Mouse (Mus musculus): ENCODE results near the gene Il31. TPM values are rescaled to one million over a fixed set of nuclear protein-coding genes. Genes with fewer than 3 reads are reported as not detected.
"Not testable (repeated sequence)": the region's sequence is repeated elsewhere in the genome, so short reads cannot be mapped to it uniquely, and the experiment has no call there.

Gene Il31
- polyA plus RNA-seq, 1 experiment from 2014 or later = not detected

- Histone ChIP-seq H3K9ac (ENCODE audit: low read length) (no peak overlapping the region), H3K27ac (replicated peaks; ENCODE audit: low read depth, low read length) (no peak overlapping the region), H3K36me3 (ENCODE audit: control insufficient read depth, insufficient read depth, low read length) (no peaks in the 10 kb centered on the region), H3K9me3 (ENCODE audit: control insufficient read depth, low read length) (no peaks in the 10 kb centered on the region), H3K4me1 (ENCODE audit: control insufficient read depth, insufficient read depth, low read length) (peaks cover 15% of the 10 kb centered on the region), H3K4me3 (ENCODE audit: low read depth, low read length) (no peak overlapping the region), H3K4me2 (ENCODE audit: low read depth, severe bottlenecking) (no peak overlapping the region), H3K27me3 (ENCODE audit: control insufficient read depth, insufficient read depth, low read length) (no peaks in the 10 kb centered on the region)
- ATAC-seq (ENCODE audit: insufficient number of reproducible peaks, low FRiP score, low TSS enrichment, low read depth) (no peak), DNase-seq (ENCODE audit: low spot score) (no peak)
- 88% methylated on average over 1 of the region's 1 CpGs for WGBS
Observed at GRCm38 (mm10) chr5:123522166-123522565, 32.9 kb upstream of the Il31 start.

- Histone ChIP-seq H3K27me3 (ENCODE audit: control insufficient read depth, insufficient read depth, low read length) (no peaks in the 10 kb centered on the region), H3K9me3 (ENCODE audit: control insufficient read depth, low read length) (no peaks in the 10 kb centered on the region)
- ATAC-seq (ENCODE audit: insufficient number of reproducible peaks, low FRiP score, low TSS enrichment, low read depth) = no peak
Observed at GRCm38 (mm10) chr5:123521621-123522020, 32.3 kb upstream of the Il31 start.

GRCm38 (mm10) chr5:123520666-123521065 is 31.4 kb upstream of the Il31 start:
- 88% methylated on average over 9 of the region's 9 CpGs for WGBS
- peaks cover 4% of the 10 kb centered on the region; the same call in 1 of the 2 replicates for H3K36me3 ChIP-seq (ENCODE audit: control insufficient read depth, insufficient read depth, low read length)
- H3K4me2 ChIP-seq (ENCODE audit: low read depth, severe bottlenecking) = no peak overlapping the region
- H3K4me3 ChIP-seq (ENCODE audit: low read depth, low read length) = no peak overlapping the region
- H3K27ac ChIP-seq (replicated peaks; ENCODE audit: low read depth, low read length) = no peak overlapping the region
- H3K9me3 ChIP-seq (ENCODE audit: control insufficient read depth, low read length) = no peaks in the 10 kb centered on the region
- ATAC-seq (ENCODE audit: insufficient number of reproducible peaks, low FRiP score, low TSS enrichment, low read depth) = no peak
- H3K4me1 ChIP-seq (ENCODE audit: control insufficient read depth, insufficient read depth, low read length) = peaks cover 15% of the 10 kb centered on the region
- H3K9ac ChIP-seq (ENCODE audit: low read length) = no peak overlapping the region
- DNase-seq (ENCODE audit: low spot score) = no peak
- H3K27me3 ChIP-seq (ENCODE audit: control insufficient read depth, insufficient read depth, low read length) = no peaks in the 10 kb centered on the region

More at GRCm38 (mm10) chr5:123521621-123522020, 32.3 kb upstream of the Il31 start:
- Histone ChIP-seq H3K4me3 (ENCODE audit: low read depth, low read length) (no peak overlapping the region), H3K9ac (ENCODE audit: low read length) (0 out of 2 replicates have a peak overlapping the region, but pooled peaks have one; percentile 17), H3K4me2 (ENCODE audit: low read depth, severe bottlenecking) (no peak overlapping the region), H3K36me3 (ENCODE audit: control insufficient read depth, insufficient read depth, low read length) (0 out of 2 replicates have a peak, but pooled peaks cover 2% of the 10 kb centered on the region), H3K27ac (replicated peaks; ENCODE audit: low read depth, low read length) (no peak overlapping the region), H3K4me1 (ENCODE audit: control insufficient read depth, insufficient read depth, low read length) (peaks cover 15% of the 10 kb centered on the region)
- WGBS = 81% methylated on average over 1 of the region's 1 CpGs
- no peak for DNase-seq (ENCODE audit: low spot score)

GRCm38 (mm10) chr5:123514871-123515270 is 25.6 kb upstream of the Il31 start:
- ATAC-seq (ENCODE audit: insufficient number of reproducible peaks, low FRiP score, low TSS enrichment, low read depth) = no peak

GRCm38 (mm10) chr5:123512102-123512501 is 22.8 kb upstream of the Il31 start:
- H3K9me3 ChIP-seq (ENCODE audit: control insufficient read depth, low read length) = no peaks in the 10 kb centered on the region
- no peak overlapping the region for H3K9ac ChIP-seq (ENCODE audit: low read length)
- no peak overlapping the region for H3K27ac ChIP-seq (replicated peaks; ENCODE audit: low read depth, low read length)
- ATAC-seq (ENCODE audit: insufficient number of reproducible peaks, low FRiP score, low TSS enrichment, low read depth) = no peak
- WGBS = 70% methylated on average over 3 of the region's 3 CpGs
- H3K4me1 ChIP-seq (ENCODE audit: control insufficient read depth, insufficient read depth, low read length) = no peaks in the 10 kb centered on the region
- no peak for DNase-seq (ENCODE audit: low spot score)
- H3K4me2 ChIP-seq (ENCODE audit: low read depth, severe bottlenecking) = no peak overlapping the region
- peaks cover 4% of the 10 kb centered on the region; the same call in 1 of the 2 replicates for H3K36me3 ChIP-seq (ENCODE audit: control insufficient read depth, insufficient read depth, low read length)
- H3K4me3 ChIP-seq (ENCODE audit: low read depth, low read length) = no peak overlapping the region
- no peaks in the 10 kb centered on the region for H3K27me3 ChIP-seq (ENCODE audit: control insufficient read depth, insufficient read depth, low read length)

More at GRCm38 (mm10) chr5:123514871-123515270, 25.6 kb upstream of the Il31 start:
- H3K9ac ChIP-seq (ENCODE audit: low read length) = no peak overlapping the region
- no peaks in the 10 kb centered on the region for H3K9me3 ChIP-seq (ENCODE audit: control insufficient read depth, low read length)
- 82% methylated on average over 5 of the region's 5 CpGs for WGBS
- no peak for DNase-seq (ENCODE audit: low spot score)
- H3K4me1 ChIP-seq (ENCODE audit: control insufficient read depth, insufficient read depth, low read length) = no peaks in the 10 kb centered on the region
- H3K4me3 ChIP-seq (ENCODE audit: low read depth, low read length) = no peak overlapping the region
- H3K4me2 ChIP-seq (ENCODE audit: low read depth, severe bottlenecking) = no peak overlapping the region
- no peaks in the 10 kb centered on the region for H3K27me3 ChIP-seq (ENCODE audit: control insufficient read depth, insufficient read depth, low read length)
- peaks cover 4% of the 10 kb centered on the region; the same call in 1 of the 2 replicates for H3K36me3 ChIP-seq (ENCODE audit: control insufficient read depth, insufficient read depth, low read length)
- no peak overlapping the region for H3K27ac ChIP-seq (replicated peaks; ENCODE audit: low read depth, low read length)

- not testable (repeated sequence) for ATAC-seq (ENCODE audit: insufficient number of reproducible peaks, low FRiP score, low TSS enrichment, low read depth); H3K4me2 ChIP-seq (ENCODE audit: low read depth, severe bottlenecking); H3K27me3 ChIP-seq (ENCODE audit: control insufficient read depth, insufficient read depth, low read length); H3K36me3 ChIP-seq (ENCODE audit: control insufficient read depth, insufficient read depth, low read length); DNase-seq (ENCODE audit: low spot score); H3K9me3 ChIP-seq (ENCODE audit: control insufficient read depth, low read length); H3K27ac ChIP-seq (replicated peaks; ENCODE audit: low read depth, low read length); H3K4me1 ChIP-seq (ENCODE audit: control insufficient read depth, insufficient read depth, low read length); H3K4me3 ChIP-seq (ENCODE audit: low read depth, low read length); H3K9ac ChIP-seq (ENCODE audit: low read length)
- 81% methylated on average over 3 of the region's 3 CpGs for WGBS
Observed at GRCm38 (mm10) chr5:123511426-123511825, 22.1 kb upstream of the Il31 start.

- H3K9ac ChIP-seq (ENCODE audit: low read length) = no peak within 1 kb of the TSS
- no peaks in the 10 kb centered on the region for H3K36me3 ChIP-seq (ENCODE audit: control insufficient read depth, insufficient read depth, low read length)
- H3K4me2 ChIP-seq (ENCODE audit: low read depth, severe bottlenecking) = no peak within 1 kb of the TSS
- 93% methylated on average over 5 of the region's 5 CpGs for WGBS
- DNase-seq (ENCODE audit: low spot score) (no peak), ATAC-seq (ENCODE audit: insufficient number of reproducible peaks, low FRiP score, low TSS enrichment, low read depth) (no peak)
- H3K27ac ChIP-seq (replicated peaks; ENCODE audit: low read depth, low read length) = no peak within 1 kb of the TSS
- H3K9me3 ChIP-seq (ENCODE audit: control insufficient read depth, low read length) = no peaks in the 10 kb centered on the region
- no peaks in the 10 kb centered on the region for H3K27me3 ChIP-seq (ENCODE audit: control insufficient read depth, insufficient read depth, low read length)
- no peak within 1 kb of the TSS; the same call in 1 of the 2 replicates for H3K4me3 ChIP-seq (ENCODE audit: low read depth, low read length)
- H3K4me1 ChIP-seq (ENCODE audit: control insufficient read depth, insufficient read depth, low read length) = no peaks in the 10 kb centered on the region
Observed at GRCm38 (mm10) chr5:123510160-123510559, 20.9 kb upstream of the Il31 start, which contains the start of gene B3gnt4. Gene B3gnt4, plus strand, starts transcription at chr5:123510460.

GRCm38 (mm10) chr5:123508921-123509320 is 19.6 kb upstream of the Il31 start:
- Histone ChIP-seq H3K27me3 (ENCODE audit: control insufficient read depth, insufficient read depth, low read length) (no peaks in the 10 kb centered on the region), H3K27ac (replicated peaks; ENCODE audit: low read depth, low read length) (no peak overlapping the region), H3K4me2 (ENCODE audit: low read depth, severe bottlenecking) (peak overlapping the region; percentile 84), H3K9ac (ENCODE audit: low read length) (peak overlapping the region; percentile 54; the same call in 1 of the 2 replicates), H3K36me3 (ENCODE audit: control insufficient read depth, insufficient read depth, low read length) (no peaks in the 10 kb centered on the region), H3K4me3 (ENCODE audit: low read depth, low read length) (peak overlapping the region; percentile 57), H3K4me1 (ENCODE audit: control insufficient read depth, insufficient read depth, low read length) (no peaks in the 10 kb centered on the region), H3K9me3 (ENCODE audit: control insufficient read depth, low read length) (no peaks in the 10 kb centered on the region)
- WGBS = 8% methylated on average over 12 of the region's 12 CpGs
- no peak for DNase-seq (ENCODE audit: low spot score)
- ATAC-seq (ENCODE audit: insufficient number of reproducible peaks, low FRiP score, low TSS enrichment, low read depth) = no peak
